ENCODE assay signal across 18 mouse cellular contexts in the genomic region with DNA sequence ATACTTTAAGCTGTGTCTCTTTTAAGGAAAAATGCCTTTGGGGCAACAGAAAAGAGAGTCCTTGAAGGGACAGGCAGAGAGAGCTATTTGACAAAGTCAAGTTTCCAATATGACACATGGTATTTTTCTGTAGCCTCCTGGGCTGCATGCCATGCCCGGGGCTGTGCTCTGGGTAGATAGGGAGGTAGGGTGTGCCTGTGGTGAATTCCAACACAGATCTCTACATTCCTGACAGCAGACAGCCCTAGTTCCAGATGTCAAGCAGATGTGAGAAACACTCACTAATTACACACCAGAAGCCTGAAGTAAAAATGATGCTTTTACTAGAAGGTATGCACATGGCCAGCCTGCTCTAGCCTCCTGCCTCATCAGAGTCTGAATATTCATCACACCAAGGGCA. TPM values are rescaled to one million over a fixed set of nuclear protein-coding genes. Genes with fewer than 3 reads are reported as not detected.
DNase-seq lines count a peak whose midpoint lies in the region; ATAC-seq and TF ChIP-seq lines count a peak whose summit lies in the region.
"Had no signal": no experiment of that assay in that cellular context is flagged by ENCODE, and none has a peak within 500 bp of the region (broad histone marks: within the 10 kb centered on the region; RNA-seq: fewer than 3 reads in every experiment).

No protein-coding gene starts in this region.

- 21% methylated on average over 1 of the region's 1 CpGs for WGBS in heart, embryonic 16.5 days
- 8% methylated on average over 1 of the region's 1 CpGs for WGBS in heart, embryonic 12.5 days
- WGBS in liver, embryonic 11.5 days: 50% methylated on average over 1 of the region's 1 CpGs
- 44% methylated on average over 1 of the region's 1 CpGs for WGBS in lung, adult 2 months

- DNase-seq in adipocyte (ENCODE audit: low spot score): peak; percentile 12
- DNase-seq in liver, embryonic 11.5 days (ENCODE audit: low spot score): no peak
- DNase-seq in mesoderm, embryonic 11.5 days (ENCODE audit: low read depth, low spot score): peak; percentile 23
- DNase-seq in kidney, adult 9 months: no peak
- DNase-seq in right cerebral cortex, adult 2 months (ENCODE audit: low spot score in 2 of 2): no peak
- DNase-seq in lung, adult 2 months: no peak
- DNase-seq: adrenal gland, postnatal 25 days; gastrocnemius, postnatal 25 days; kidney, postnatal 25 days; lung, postnatal 4 days; thymus, adult 2 months had no signal

- peaks cover 4% of the 10 kb centered on the region for H3K9me3 ChIP-seq in heart, embryonic 16.5 days (replicated peaks; ENCODE audit: control insufficient read depth, low read length)
- H3K9me3 ChIP-seq in heart, embryonic 12.5 days (replicated peaks): peaks cover 5% of the 10 kb centered on the region
- no peaks in the 10 kb centered on the region for H3K9me3 ChIP-seq in liver, embryonic 11.5 days (ENCODE audit: control insufficient read depth, low read length)

- peak; percentile 63; the same call in 1 of the 2 replicates for ATAC-seq in heart, embryonic 16.5 days (replicated peaks; ENCODE audit: extremely low read depth, insufficient read depth, low FRiP score)
- ATAC-seq in heart, embryonic 12.5 days (ENCODE audit: insufficient number of reproducible peaks, low FRiP score): no peak
- peak; percentile 36; the same call in 1 of the 2 replicates for ATAC-seq in liver, embryonic 11.5 days (replicated peaks; ENCODE audit: low FRiP score)
- ATAC-seq: intestine, postnatal 0 days; midbrain, embryonic 16.5 days had no signal

- no peaks in the 10 kb centered on the region for H3K36me3 ChIP-seq in heart, embryonic 16.5 days (ENCODE audit: control insufficient read depth, insufficient read depth)
- H3K36me3 ChIP-seq in heart, embryonic 12.5 days: no peaks in the 10 kb centered on the region
- no peaks in the 10 kb centered on the region for H3K36me3 ChIP-seq in liver, embryonic 11.5 days (ENCODE audit: control insufficient read depth, insufficient read depth, low read length)
- H3K36me3 ChIP-seq: hindbrain, embryonic 10.5 days; limb, embryonic 12.5 days had no signal

- no peak overlapping the region for H3K4me2 ChIP-seq in heart, embryonic 16.5 days (ENCODE audit: low read depth, low read length)
- no peak overlapping the region for H3K4me2 ChIP-seq in heart, embryonic 12.5 days
- no peak overlapping the region for H3K4me2 ChIP-seq in liver, embryonic 11.5 days
- H3K4me2 ChIP-seq: limb, embryonic 12.5 days had no signal

- H3K27ac ChIP-seq in heart, embryonic 16.5 days (ENCODE audit: low read length): no peak overlapping the region
- H3K27ac ChIP-seq in heart, embryonic 12.5 days (ENCODE audit: poor library complexity, severe bottlenecking): no peak overlapping the region
- no peak overlapping the region for H3K27ac ChIP-seq in liver, embryonic 11.5 days (ENCODE audit: low read depth, low read length)
- H3K27ac ChIP-seq: hindbrain, embryonic 10.5 days; limb, embryonic 12.5 days had no signal

- no peak overlapping the region for H3K4me3 ChIP-seq in heart, embryonic 16.5 days (ENCODE audit: low read length)
- H3K4me3 ChIP-seq in heart, embryonic 12.5 days: no peak overlapping the region
- H3K4me3 ChIP-seq in liver, embryonic 11.5 days (ENCODE audit: low read depth, low read length): no peak overlapping the region
- H3K4me3 ChIP-seq in lung, adult 2 months (replicated peaks; ENCODE audit: extremely low read depth, low read depth, low read length): no peak overlapping the region
- H3K4me3 ChIP-seq: erythroblast, embryonic 14.5 days; hindbrain, embryonic 10.5 days; limb, embryonic 12.5 days had no signal

- no peak overlapping the region for H3K9ac ChIP-seq in heart, embryonic 16.5 days (ENCODE audit: low read length)
- no peak overlapping the region for H3K9ac ChIP-seq in heart, embryonic 12.5 days
- H3K9ac ChIP-seq in liver, embryonic 11.5 days (ENCODE audit: low read depth, low read length): no peak overlapping the region
- H3K9ac ChIP-seq: limb, embryonic 12.5 days had no signal

- no peak for TF ChIP-seq CTCF in lung, adult 2 months (IDR thresholded peaks at IDR 0.05; ENCODE audit: insufficient read depth, low read length)

- H3K4me1 ChIP-seq in heart, embryonic 16.5 days (ENCODE audit: control insufficient read depth, insufficient read depth, low read length): no peaks in the 10 kb centered on the region
- H3K4me1 ChIP-seq in heart, embryonic 12.5 days (replicated peaks): peaks cover 11% of the 10 kb centered on the region
- H3K4me1 ChIP-seq in liver, embryonic 11.5 days (replicated peaks; ENCODE audit: control insufficient read depth, insufficient read depth, low read length): no peaks in the 10 kb centered on the region
- no peaks in the 10 kb centered on the region; the same call in 1 of the 2 replicates for H3K4me1 ChIP-seq in lung, adult 2 months (ENCODE audit: control insufficient read depth, insufficient read depth, low read length)
- H3K4me1 ChIP-seq: hindbrain, embryonic 10.5 days; limb, embryonic 12.5 days had no signal

- no peak for TF ChIP-seq POLR2A in lung, adult 2 months (IDR thresholded peaks at IDR 0.05; ENCODE audit: borderline replicate concordance, extremely low read depth, low read depth, low read length)

- H3K27me3 ChIP-seq in heart, embryonic 16.5 days (ENCODE audit: control insufficient read depth, insufficient read depth, low read length): no peaks in the 10 kb centered on the region
- no peaks in the 10 kb centered on the region for H3K27me3 ChIP-seq in heart, embryonic 12.5 days (replicated peaks)
- H3K27me3 ChIP-seq in liver, embryonic 11.5 days (replicated peaks; ENCODE audit: control insufficient read depth, insufficient read depth, low read length): no peaks in the 10 kb centered on the region
- H3K27me3 ChIP-seq: limb, embryonic 12.5 days had no signal

RNA-seq across cellular contexts. Expression of gene Sdhaf4, which starts 39.2 kb away (rescaled TPM):
- 66.0 and 75.5 TPM in 2 replicates for polyA plus RNA-seq in heart, embryonic 16.5 days (2015; fragmentation: Nextera tagmentation; extraction: Ambion mirVana)
- polyA plus RNA-seq in heart, embryonic 12.5 days (2016; fragmentation: Nextera tagmentation; extraction: Ambion mirVana): 82.6 and 87.9 TPM in 2 replicates
- polyA plus RNA-seq in liver, embryonic 11.5 days (2014; fragmentation: Nextera tagmentation; extraction: Ambion mirVana): 68.8 and 75.3 TPM in 2 replicates
- polyA plus RNA-seq in lung, adult 2 months (2012; rRNA removed): 5.3 and 9.0 TPM in 2 replicates
- polyA plus RNA-seq: erythroblast, embryonic 14.5 days had no signal

RNA-seq across cellular contexts. Expression of gene Smap1, which starts 44.1 kb away (rescaled TPM):
- polyA plus RNA-seq in heart, embryonic 16.5 days (2015; fragmentation: Nextera tagmentation; extraction: Ambion mirVana): 18.9 and 30.6 TPM in 2 replicates
- 47.2 and 48.4 TPM in 2 replicates for polyA plus RNA-seq in heart, embryonic 12.5 days (2016; fragmentation: Nextera tagmentation; extraction: Ambion mirVana)
- 46.7 and 48.4 TPM in 2 replicates for polyA plus RNA-seq in liver, embryonic 11.5 days (2014; fragmentation: Nextera tagmentation; extraction: Ambion mirVana)
- polyA plus RNA-seq in lung, adult 2 months (2012; rRNA removed): 28.4 and 45.0 TPM in 2 replicates

Comparison
In these comparisons a context has a peak if more than half of its experiments do, and no peak if none do; other contexts are left out.
1. DNase-seq: peak in adipocyte (single experiment) and mesoderm, embryonic 11.5 days (single experiment); none in liver, embryonic 11.5 days (single experiment), kidney, adult 9 months (single experiment), right cerebral cortex, adult 2 months (0 of 2) and lung, adult 2 months (single experiment).